Mouse (Mus musculus) embryonic facial prominence, embryonic 14.5 days (tissue): ENCODE data around the gene Gm4181. TPM values are rescaled to one million over a fixed set of nuclear protein-coding genes. Genes with fewer than 3 reads are reported as not detected.
"Not testable (repeated sequence)": the region's sequence is repeated elsewhere in the genome, so short reads cannot be mapped to it uniquely, and the experiment has no call there.

Experiments
- ATAC-seq: fragments of 200-750 bp; cut with Nextera tagmentation; 2 replicates; pipeline ENCODE4 v1.8.0; 2017; ENCODE audit warnings: low read depth, moderate number of reproducible peaks, moderate TSS enrichment
- DNase-seq: peaks from one replicate; pipeline ENCODE4 v3.0.0-alpha.2; 2015; ENCODE audit warnings: low spot score
- H3K27ac ChIP-seq: fragments of 300-500 bp; sonication (generic); replicated peaks from 2 replicates; pipeline ENCODE4 v1.5.1; 2014; ENCODE audit warnings: low read depth, mild to moderate bottlenecking, low read length, moderate library complexity
- H3K27me3 ChIP-seq: fragments of 300-500 bp; sonication (generic); replicated peaks from 2 replicates; pipeline ENCODE4 v1.6.1; 2014; ENCODE audit warnings: low read length; ENCODE audit not compliant: control insufficient read depth, insufficient read depth
- H3K36me3 ChIP-seq: fragments of 300-500 bp; sonication (generic); 2 replicates; pipeline ENCODE4 v1.6.1; 2014; ENCODE audit warnings: low read length, mixed read lengths; ENCODE audit not compliant: control insufficient read depth, insufficient read depth
- H3K4me1 ChIP-seq: fragments of 300-500 bp; sonication (generic); 2 replicates; pipeline ENCODE4 v1.6.1; 2014; ENCODE audit warnings: antibody characterized with exemption, low read length; ENCODE audit not compliant: control insufficient read depth, insufficient read depth
- H3K4me2 ChIP-seq: fragments of 300-500 bp; sonication (generic); 2 replicates; pipeline ENCODE4 v1.6.1; 2014; ENCODE audit warnings: low read depth, mild to moderate bottlenecking, low read length, moderate library complexity, mixed read lengths
- H3K4me3 ChIP-seq: fragments of 300-500 bp; sonication (generic); 2 replicates; pipeline ENCODE4 v1.5.1; 2014; ENCODE audit warnings: low read depth, mild to moderate bottlenecking, low read length
- H3K9ac ChIP-seq: fragments of 300-500 bp; sonication (generic); 2 replicates; pipeline ENCODE4 v1.6.1; 2014; ENCODE audit warnings: low read depth, mild to moderate bottlenecking, low read length, moderate library complexity, mixed read lengths
- H3K9me3 ChIP-seq: fragments of 300-500 bp; sonication (generic); 2 replicates; pipeline ENCODE4 v1.6.1; 2016; ENCODE audit warnings: low read length; ENCODE audit not compliant: control insufficient read depth
- WGBS: fragments of 180-500 bp; shearing (Covaris S2); extraction: QIAGEN DNeasy Blood & Tissue Kit; methylation state at CpG from one replicate; pipeline ENCODE4 v1.1.7; 2014; 5-methylcytosine and 5-hydroxymethylcytosine counted together
- polyA plus RNA-seq: library from polyadenylated mRNA; unstranded; fragments of >200 nt; fragmentation: Nextera tagmentation; extraction: Ambion mirVana; gene quantifications from 2 replicates; pipeline ENCODE4 v1.2.1, GENCODE M21; 2014

The Gm4181 gene
- not detected in 2 replicates for polyA plus RNA-seq

DNA sequence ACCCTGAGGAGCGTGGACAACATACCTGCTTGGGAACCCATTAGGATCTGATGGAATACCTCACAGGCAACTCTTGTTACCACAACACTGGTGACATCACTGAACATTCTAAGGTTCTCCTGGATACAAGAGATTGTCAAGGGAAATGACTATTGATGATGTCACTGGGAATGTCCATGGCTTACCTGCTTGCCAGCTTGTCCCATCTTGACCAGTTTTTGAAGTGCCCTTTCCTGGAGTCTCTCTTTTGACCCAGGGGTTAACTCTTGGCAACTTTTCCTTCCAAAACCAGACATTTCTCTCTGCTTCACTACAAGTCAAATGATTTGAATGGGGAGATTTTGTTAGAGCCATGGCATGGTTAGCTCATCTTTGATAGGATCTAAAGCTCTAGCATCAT is at the start of gene Gm4181:
Gene Gm4181, minus strand, starts transcription at position 101 of the 400 bp plus-strand sequence.
- not testable (repeated sequence) for ATAC-seq, H3K4me1 ChIP-seq, H3K27ac ChIP-seq, H3K9me3 ChIP-seq, H3K36me3 ChIP-seq, H3K27me3 ChIP-seq, DNase-seq, H3K4me2 ChIP-seq, H3K9ac ChIP-seq, H3K4me3 ChIP-seq
- WGBS, result 80% methylated on average over 1 of the region's 1 CpGs

DNA sequence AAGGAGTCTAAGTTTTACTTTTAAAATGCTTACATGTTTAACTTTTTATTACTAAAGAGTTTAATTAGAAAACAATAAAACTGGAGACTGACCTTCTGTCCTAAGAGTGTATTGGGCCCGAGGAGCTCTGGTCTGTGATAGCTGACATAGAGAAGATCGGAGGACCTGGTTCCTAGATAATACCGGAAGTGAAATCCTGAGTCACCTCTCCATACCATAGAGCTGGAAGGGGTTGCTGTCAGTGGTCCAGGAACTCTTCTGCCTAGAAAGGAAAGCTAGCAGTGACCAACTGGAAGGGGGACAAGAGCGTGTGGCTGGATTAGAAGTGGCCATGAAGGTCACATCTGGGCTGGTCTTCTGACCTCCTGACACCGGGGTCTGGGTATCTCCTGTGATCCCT is 41.8 kb upstream of the Gm4181 start:
- WGBS, result 89% methylated on average over 5 of the region's 5 CpGs
- no peaks in the 10 kb centered on the region for H3K9me3 ChIP-seq
- no peak overlapping the region for H3K4me2 ChIP-seq
- H3K36me3 ChIP-seq, result no peaks in the 10 kb centered on the region
- DNase-seq (no peak), ATAC-seq (no peak)
- H3K27ac ChIP-seq, result no peak overlapping the region
- H3K27me3 ChIP-seq, result no peaks in the 10 kb centered on the region
- H3K4me1 ChIP-seq, result no peaks in the 10 kb centered on the region
- H3K9ac ChIP-seq, result no peak overlapping the region
- H3K4me3 ChIP-seq, result no peak overlapping the region

DNA sequence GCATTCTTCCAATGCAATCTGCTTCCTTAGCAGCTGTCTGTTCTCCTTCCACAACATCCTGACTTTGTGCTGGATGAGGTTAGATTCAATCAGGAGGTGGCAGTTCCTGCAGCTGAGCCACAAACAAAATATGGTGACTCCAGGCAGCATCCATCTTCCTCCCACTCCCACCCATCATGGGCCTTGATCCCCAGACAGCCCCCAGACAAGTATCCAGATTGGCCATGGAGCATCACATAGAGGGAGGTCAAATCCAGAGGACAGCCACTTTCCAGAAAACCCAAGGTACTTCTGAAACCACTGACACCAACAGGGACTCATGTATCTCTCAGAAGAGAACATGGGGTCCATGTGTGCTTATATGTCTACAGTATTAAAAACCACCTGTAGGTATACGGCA is 3.0 kb downstream of the Gm4181 start:
- not testable (repeated sequence) for H3K4me1 ChIP-seq, H3K9ac ChIP-seq, H3K27ac ChIP-seq, DNase-seq, H3K27me3 ChIP-seq, H3K36me3 ChIP-seq, ATAC-seq, H3K9me3 ChIP-seq, H3K4me2 ChIP-seq, H3K4me3 ChIP-seq
- 87% methylated on average over 1 of the region's 1 CpGs for WGBS

DNA sequence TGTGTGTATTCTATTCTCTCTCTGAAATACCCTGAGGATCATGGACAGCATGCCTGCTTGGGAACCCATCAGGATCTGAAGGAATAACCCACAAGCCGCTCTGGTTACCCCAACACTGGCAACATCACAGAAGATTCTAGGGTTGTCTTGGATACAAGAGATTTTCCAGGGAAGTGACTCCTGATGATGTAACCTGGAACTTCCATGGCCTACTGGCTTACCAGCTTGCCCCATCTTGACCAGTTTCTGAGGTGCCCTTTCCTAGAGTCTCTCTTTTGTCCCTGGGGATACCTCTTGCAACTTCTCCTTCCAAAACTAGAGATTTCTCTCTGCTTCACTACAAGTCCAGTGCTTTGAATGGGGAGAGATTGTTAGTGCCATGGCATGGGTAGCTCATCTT is 24.3 kb downstream of the Gm4181 start, which contains the start of gene Gm17078:
Gene Gm17078, minus strand, starts transcription at position 101 of the 400 bp plus-strand sequence.
- ATAC-seq (no peak), DNase-seq (no peak)
- H3K27me3 ChIP-seq, result no peaks in the 10 kb centered on the region
- H3K4me2 ChIP-seq, result no peak within 1 kb of the TSS
- no peaks in the 10 kb centered on the region for H3K4me1 ChIP-seq
- H3K9me3 ChIP-seq, result no peaks in the 10 kb centered on the region
- no peak within 1 kb of the TSS for H3K4me3 ChIP-seq
- 91% methylated on average over 1 of the region's 1 CpGs for WGBS
- H3K9ac ChIP-seq, result no peak within 1 kb of the TSS
- no peaks in the 10 kb centered on the region for H3K36me3 ChIP-seq
- H3K27ac ChIP-seq, result no peak within 1 kb of the TSS

DNA sequence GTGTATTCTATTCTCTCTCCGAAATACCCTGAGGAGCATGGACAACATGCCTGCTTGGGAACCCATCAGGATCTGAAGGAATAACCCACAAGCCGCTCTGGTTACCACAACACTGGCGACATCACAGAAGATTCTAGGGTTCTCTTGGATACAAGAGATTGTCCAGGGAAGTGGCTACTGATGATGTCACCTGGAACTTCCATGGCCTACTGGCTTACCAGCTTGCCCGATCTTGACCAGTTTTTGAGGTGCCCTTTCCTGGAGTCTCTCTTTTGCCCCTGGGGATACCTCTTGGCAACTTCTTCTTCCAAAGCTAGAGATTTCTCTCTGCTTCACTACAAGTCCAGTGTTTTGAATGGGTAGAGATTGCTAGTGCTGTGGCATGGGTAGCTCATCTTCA is 43.4 kb downstream of the Gm4181 start, which contains the start of gene Gm17174:
Gene Gm17174, minus strand, starts transcription at position 101 of the 400 bp plus-strand sequence.
- H3K27ac ChIP-seq, H3K36me3 ChIP-seq, ATAC-seq, H3K4me2 ChIP-seq, H3K9ac ChIP-seq, H3K4me1 ChIP-seq, DNase-seq, H3K9me3 ChIP-seq, H3K4me3 ChIP-seq, H3K27me3 ChIP-seq: not testable (repeated sequence)
- 92% methylated on average over 4 of the region's 4 CpGs for WGBS

Other genes starting within 250 kb of the Gm4181 start
- not detected in 2 replicates for gene Vmn2r88, start 224.8 kb downstream of the Gm4181 start, polyA plus RNA-seq
- gene Vmn2r89, start 183.8 kb downstream of the Gm4181 start, polyA plus RNA-seq, result not detected in 2 replicates
- gene Gm5622, start 82.9 kb downstream of the Gm4181 start, polyA plus RNA-seq, result not detected in 2 replicates
- not detected in 2 replicates for gene Gm17175, start 61.6 kb downstream of the Gm4181 start, polyA plus RNA-seq
- gene Gm17174, start 43.5 kb downstream of the Gm4181 start, polyA plus RNA-seq, result not detected in 2 replicates
- gene Gm17078, start 24.4 kb downstream of the Gm4181 start, polyA plus RNA-seq, result not detected in 2 replicates
- not detected in 2 replicates for gene Gm17079, start 59.8 kb upstream of the Gm4181 start, polyA plus RNA-seq
- not detected in 2 replicates for gene Gm5800, start 81.5 kb upstream of the Gm4181 start, polyA plus RNA-seq
- not detected in 2 replicates for gene Ang4, start 137.9 kb upstream of the Gm4181 start, polyA plus RNA-seq
- gene AY358078, start 164.4 kb upstream of the Gm4181 start, polyA plus RNA-seq, result not detected in 2 replicates
- gene Ear6, start 218.0 kb upstream of the Gm4181 start, polyA plus RNA-seq, result not detected in 2 replicates
- 30.6 and 36.5 TPM in 2 replicates for gene Mettl17, start 249.2 kb upstream of the Gm4181 start, polyA plus RNA-seq